Mouse (Mus musculus): ENCODE results near the gene Phldb1.
"Not testable (repeated sequence)": the region's sequence is repeated elsewhere in the genome, so short reads cannot be mapped to it uniquely, and the experiment has no call there.

The Phldb1 gene

DNA sequence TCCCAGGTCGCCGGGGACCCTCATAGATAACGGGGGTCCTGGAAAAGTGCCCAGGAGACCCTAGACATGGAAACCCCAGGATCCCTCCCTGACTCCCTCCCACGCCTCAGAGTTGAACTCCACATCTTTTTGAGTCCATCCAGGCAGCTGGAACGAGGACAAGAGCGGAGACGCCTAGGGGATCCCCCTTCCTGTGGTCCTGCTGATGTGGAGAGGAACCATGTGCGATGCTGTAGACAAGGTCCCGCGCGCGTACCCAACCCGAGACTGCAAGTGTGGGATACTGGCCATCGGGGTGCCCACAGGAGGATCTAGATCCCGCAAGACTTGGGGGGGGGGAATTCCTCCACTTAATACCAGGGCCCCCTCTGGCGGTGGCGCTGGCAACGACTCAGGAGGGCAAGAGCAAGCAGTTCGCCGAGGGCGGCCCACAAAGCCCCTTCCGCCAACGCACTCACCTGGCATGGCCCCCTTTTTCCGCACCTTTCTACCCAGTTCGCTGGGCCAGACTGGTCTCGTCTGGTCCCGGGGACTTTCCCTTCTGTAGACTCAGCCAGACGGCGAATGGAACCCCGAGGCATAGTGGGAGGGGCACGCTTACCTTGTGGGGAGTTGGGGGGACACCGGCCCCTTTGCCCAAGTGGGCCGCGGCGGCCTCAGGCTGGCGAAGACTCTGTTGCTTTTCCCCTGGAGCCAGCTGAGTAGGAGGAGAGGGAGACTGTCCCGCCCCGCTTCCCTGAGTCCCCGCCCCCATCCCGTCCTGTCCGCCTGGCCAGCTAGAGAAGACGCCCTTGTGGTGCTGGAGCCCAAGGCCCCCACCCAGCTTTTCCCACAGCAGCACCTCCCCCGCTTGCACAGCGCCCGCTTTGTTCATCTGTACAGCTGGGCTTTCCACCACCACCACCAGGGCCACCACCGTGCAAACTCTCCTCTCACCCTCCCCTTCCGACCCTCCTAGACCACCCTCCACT is at the start of gene Phldb1:
TSS of gene Phldb1 (minus strand) at position 675 of the 971 bp plus-strand sequence.
- no peak for DNase-seq (ENCODE audit: low spot score)

DNA sequence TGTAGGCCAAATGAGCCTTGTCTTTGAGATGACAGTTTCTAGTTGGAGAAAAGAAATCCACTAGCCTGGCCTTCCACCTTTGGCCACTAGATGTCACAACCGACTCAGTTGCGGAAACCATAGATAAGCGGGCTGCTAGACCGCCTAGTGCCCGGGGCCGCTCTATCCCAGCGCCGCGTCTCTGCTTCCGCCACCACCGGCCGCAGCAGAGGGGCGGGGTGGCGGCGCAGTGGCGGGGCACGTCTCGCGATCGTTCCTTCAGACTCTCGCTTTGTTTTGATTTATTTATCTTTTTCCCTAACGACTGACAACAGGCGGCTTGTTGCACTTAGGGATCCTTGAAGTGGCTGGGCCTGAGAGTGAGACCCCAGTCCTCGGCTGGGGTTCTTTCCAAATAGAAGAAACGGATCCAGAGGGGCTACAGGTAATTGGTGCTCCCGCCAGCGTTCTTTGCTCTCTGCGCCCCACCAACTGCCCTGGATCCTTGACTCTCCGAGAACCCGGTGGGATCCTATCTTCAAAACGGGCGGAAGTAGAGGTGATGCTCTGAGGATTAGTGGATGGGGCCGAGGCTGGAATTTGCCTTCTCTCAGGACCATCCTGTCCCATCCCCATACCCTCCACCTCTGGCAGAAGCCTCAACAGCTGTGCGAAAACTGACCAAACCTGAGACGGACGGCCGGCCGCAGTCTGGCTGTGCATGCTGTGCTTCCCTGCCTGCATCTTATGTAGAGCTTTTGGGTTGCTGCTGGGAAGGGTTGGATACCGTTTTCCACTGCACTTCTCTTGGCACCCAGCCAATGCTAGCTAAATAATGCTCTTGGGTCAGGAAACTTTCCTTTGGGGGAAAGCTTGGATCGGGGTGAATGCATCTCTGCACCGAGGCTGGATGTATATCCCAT is 38.0 kb upstream of the Phldb1 start:
- DNase-seq (ENCODE audit: low spot score), result peak; percentile 72

DNA sequence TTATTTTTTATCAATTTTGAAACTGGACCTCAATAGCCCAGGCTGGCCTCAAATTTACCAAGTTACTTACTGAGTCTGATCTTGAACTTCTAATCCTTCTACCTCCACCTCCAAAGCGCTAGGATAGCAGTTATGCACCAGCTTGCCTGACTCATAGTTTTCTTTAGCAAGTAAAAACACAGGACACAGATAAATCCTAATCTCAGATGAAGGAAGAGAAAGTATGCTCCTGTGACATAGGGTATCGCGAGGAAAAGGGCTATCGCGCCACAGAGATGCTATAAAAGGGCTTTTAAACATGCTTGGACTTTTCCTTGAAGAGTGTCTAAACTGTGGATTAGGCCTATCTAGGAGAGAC is 37.4 kb upstream of the Phldb1 start:
- DNase-seq (ENCODE audit: low spot score), result no peak

DNA sequence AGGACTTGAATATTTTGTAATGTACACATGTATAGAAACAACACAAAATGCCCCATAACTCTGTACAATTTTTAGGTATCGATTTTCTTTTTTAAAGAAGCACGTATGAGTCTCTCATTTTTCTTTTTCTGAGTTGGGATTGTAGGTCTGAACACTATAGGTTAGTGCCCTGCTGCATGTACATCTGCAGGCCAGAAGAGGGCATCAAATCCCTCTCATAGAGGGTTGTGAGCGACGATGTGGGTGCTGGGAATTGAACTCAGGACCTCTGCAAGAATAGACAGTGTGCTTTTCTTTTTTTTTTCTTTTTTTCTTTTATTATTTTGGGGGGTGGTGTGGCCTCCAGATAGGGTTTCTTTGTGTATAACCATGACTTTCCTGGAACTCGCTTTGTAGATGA is 36.4 kb upstream of the Phldb1 start:
- DNase-seq (ENCODE audit: low spot score), result no peak

DNA sequence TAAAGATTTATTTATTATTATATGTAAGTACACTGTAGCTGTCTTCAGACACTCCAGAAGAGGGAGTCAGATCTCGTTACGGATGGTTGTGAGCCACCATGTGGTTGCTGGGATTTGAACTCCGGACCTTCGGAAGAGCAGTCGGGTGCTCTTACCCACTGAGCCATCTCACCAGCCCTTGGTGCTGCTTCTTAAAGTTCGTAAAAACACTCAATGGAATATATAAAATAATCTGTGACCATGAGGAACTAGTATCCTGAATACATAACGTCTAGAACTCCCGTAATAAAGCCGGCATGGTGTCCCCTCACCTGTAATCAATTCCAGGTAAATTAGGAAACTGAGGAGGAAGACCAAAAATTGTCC is 33.0 kb upstream of the Phldb1 start:
- not testable (repeated sequence) for DNase-seq (ENCODE audit: low spot score)

DNA sequence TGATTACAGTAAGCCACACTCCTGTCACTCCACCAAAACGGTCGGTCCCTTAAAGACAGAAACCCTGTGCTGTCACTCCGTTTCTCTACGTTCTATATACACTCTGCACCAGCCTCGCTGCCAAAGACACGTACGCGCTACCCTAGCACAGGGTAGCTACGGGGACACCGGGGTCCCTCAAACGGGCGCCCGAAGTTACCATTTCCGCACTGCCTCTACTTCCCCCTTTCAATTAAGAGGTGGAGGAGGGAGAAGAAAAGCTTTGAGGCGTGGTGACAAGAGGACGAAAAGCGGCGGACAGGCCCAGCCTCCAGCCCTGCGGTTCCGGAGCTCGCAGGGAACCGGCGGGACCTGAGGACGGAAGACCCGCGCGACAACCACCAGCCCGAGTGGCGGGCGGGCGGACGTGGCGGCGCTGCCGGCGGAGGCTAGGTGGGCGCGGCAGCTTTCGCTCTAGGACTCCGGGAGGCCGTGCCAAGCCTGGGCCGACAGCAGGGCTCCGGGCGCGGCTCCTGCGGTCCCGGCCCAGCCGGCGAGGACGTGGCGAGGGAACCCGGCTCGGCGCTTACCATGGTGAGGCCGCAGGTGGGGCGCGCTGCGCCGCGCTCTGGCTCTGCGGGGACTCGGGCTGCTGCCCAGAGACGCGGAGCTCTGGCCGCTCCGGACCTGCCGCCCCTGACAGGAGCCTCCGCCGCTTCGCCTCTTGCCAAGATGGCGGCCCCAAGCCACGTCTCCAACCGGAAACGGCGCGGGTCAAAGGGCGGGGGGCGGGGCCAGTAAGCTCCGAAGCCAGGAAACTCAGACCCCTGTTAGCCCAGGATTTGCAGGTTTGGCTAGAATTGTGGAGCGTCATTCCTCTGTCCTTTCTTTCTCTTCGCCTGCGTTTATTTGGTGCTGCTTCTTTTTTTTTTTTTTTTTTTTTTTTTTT is 32.4 kb upstream of the Phldb1 start, which contains the start of the genes Arcn1 and Ift46:
TSS of gene Arcn1 (minus strand) at position 745 of the 928 bp plus-strand sequence.
TSS of gene Ift46 (plus strand) at position 808 of the 928 bp plus-strand sequence.
- DNase-seq (ENCODE audit: low spot score), result peak; percentile 27

DNA sequence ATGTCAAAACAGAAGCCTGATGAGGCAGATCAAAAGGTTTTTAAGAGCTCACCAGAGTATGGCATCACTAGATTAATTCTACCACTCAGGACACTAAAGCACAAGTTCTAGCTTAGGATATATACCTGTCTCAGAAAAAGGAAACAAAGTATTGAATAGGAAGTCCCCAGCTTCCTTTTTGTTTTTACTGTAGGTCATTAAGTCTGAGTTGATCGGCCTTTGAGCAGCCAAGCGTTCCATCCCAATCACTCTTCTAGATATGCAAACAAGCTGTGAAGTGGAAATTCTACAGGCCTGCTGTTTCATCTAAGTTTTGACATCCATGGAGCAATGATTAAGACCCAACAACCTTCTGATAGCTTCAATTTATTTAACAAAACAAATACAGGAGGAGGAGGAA is 25.9 kb upstream of the Phldb1 start:
- DNase-seq (ENCODE audit: low spot score), result no peak

DNA sequence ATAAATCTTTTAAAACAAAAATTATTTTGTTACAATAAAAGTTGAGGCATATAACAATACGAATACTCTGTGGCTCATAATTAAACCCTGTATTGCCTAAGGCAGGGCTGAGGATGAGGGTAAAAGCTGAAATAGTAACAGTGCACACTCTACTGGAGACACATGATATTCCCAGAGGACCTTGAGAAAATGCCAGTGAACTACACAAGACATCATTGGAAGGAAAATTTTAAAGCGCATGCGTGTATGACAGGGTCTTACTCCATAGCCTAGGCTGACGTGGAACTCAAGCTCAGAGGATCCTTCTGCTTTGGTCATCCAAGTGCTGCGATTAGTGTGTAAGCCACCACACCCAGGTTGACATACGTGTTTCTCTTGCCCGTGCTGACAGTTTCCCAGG is 13.5 kb upstream of the Phldb1 start:
- no peak for DNase-seq (ENCODE audit: low spot score)

DNA sequence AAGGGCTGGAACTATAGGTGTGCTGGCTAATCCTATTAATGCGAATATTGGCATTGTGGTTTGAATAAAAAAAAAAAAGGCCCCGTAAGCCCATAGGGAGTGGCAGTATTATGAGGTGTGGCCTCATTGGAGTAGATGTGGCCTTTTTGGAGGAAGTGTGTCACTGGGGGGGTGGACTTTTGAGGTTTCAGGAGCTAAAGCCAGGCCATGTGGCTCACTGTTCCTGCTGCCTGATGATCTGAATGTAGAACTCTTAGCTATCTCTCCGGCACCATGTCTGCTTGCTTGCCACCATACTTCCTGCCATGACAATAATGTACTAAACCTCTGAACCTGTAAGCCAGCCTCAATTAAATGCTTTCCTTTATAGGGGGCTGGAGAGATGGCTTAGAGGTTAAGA is 12.3 kb upstream of the Phldb1 start:
- no peak for DNase-seq (ENCODE audit: low spot score)

DNA sequence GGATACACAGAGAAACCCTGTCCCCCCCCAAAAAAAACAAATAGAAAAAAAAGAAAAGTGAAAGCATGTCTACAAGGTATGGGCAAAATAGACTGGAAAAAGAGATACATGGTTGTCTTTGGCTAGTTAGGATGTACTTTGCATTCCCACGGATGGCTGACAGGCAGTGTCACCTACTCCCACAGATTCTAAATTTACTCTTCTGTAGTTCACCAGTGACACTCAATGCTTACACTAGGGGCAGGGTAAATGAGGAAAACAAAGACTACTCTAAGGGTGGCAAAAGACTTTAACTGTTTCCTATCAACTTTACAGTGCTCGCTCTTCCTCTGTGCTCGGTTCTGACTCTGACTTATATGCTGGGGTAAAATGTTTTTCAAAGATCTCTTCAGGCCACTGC is 11.7 kb upstream of the Phldb1 start:
- DNase-seq (ENCODE audit: low spot score), result no peak

DNA sequence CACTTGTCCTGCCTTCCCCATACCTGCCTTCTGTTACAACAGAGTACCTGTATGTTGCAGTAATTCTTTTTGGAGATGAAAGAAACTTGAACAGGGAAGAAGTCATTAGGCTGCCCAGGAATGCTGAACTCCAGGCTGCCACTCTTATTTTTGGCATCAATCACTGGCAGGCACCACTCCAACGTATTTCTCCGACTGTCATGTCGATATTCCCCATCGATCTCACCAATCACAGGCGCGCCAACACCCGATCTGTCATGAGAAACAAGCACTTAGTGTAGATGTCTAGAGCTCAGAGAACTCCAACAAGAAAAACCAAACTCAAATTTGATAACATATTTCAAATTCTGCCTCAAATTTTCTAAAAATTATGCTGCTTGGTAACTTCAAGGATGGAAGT is 10.4 kb upstream of the Phldb1 start:
- no peak for DNase-seq (ENCODE audit: low spot score)

DNA sequence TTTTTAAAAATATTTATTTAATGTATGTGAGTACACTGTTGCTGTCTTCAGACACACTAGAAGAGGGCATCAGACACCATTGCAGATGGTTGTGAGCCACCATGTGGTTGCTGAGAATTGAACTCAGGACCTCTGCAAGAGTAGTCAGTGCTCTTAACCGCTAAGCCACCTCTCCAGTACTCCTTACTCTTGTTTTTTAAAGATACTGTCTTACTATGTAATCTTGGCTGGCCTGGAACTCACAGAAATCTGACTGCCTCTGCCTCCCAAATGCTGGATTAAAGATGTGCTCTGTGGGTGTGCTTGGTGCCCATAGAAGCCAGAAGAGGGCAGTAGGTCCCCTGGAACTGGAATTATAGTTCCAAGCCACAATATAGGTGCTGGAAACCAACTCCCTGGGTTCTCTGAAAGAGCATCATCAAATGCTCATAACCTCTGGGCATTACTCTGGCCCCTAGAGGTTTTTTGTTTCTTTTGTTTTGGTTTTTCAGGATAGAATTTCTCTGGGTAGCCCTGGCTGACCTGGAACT is 5.7 kb upstream of the Phldb1 start:
- DNase-seq (ENCODE audit: low spot score), result no peak

DNA sequence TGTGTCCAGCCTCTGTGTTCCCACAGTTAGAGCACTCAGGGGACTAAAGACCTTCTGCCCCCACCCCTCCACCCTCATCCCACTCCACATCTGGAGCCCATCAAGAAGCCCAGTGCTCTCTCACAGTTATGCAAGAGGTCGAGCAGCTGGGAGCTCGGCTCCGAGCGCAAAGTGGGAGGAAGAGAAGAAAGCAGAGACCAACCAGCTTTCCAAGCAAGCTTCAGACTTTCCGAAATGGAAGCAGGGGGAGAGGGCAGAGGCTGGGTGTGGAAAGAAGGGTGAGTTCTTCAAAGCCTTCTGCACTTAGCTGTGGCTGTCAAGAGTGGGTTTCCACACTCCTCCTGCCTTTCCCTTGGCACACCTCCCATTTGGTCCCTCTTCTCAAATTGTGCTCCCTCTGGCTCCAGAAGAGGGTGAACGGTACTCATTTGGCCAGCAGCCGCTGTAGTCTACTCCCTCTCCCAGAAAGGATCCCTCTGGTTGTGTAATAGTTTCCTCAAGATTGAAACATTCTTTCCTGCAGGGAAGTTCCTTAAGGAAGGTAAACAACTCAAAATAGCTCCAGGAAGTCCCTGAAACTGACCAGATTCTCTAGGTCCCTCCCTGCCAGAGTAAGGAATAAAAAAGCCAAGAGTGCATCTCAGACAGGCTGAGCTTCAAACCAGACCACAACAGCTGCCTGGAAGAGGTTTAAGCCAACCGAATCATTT is 2.4 kb upstream of the Phldb1 start:
- DNase-seq (ENCODE audit: low spot score), result no peak

DNA sequence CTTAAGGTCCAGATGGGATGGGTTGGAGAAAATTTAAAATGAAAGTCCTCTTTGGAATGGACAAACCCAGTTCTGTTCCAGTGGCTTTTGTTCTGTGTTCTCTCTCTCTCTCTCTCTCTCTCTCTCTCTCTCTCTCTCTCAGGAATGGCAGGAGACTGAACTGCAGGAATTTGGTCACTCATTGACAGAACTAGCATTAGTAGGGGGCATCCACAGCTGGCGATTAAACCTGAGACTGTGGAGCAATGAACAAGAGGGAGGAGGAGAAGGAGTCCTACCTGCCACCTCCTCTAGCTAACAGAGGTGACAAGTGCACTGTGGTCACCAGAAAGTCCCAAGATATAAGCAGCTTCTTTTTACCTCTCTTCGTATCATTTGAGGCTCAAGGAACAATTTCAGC is 1.3 kb upstream of the Phldb1 start:
- no peak for DNase-seq (ENCODE audit: low spot score)

DNA sequence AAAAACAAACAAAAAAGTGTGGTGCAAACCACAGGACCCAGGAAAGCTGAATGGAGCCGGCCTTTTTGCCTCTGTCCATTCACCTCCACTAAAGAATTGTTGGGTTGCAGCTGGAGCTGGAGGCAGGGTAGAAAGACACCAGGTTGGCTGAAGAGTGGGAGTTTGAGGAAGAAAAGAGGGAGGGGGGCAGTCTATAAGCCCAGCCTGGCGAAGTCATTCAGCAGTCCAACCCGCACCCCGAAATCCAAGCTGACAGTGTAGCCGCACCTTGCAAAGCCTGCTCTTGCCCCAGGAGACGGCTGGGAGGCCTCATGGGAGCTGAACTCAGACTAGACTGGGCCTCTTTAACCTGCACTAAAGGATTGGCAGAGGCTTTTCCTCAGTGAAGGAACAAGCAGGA is 888 bp upstream of the Phldb1 start:
- no peak for DNase-seq (ENCODE audit: low spot score)

DNA sequence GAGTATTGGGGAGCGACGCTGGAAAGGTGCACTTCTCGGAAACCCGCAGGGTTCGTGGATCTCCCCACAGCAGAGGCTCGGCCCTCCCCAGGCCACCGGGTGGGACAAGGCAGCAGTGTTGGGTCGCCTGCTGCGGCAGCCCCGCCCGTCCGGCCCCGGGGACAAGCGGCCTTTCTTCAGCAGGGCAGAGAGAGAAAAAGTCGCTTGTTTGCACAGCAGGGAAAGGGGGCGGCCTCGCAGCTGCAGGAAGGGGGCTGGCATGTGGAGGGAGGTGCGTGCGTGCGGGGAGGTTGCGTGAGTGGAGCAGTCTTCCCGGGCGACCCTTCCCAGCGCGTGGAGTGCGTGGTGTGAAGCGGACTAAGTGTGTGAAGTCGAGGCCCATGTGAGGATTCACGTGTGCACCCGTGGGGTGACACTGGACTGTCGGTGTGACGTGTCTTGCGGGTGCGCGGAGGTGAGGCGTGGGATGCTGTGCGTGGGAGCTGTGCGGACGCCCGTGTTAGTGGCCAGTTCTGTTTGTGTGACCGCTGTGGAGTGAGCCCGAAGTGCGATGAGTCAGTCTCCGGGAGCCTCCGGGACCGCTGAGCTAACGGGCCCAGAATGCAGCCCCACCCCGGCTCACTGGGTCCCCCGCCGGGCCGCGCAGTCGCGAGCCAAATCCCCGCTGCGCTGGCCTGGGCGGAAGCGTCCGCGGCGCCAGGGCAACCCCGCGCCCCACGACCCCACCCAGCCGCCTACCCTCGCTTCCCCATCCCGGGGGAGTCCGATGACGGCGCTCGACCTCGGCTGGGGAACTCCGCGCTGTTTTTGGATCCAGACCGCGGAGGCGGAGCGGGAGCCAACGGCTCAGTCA is 1.1 kb downstream of the Phldb1 start:
- DNase-seq (ENCODE audit: low spot score), result no peak

DNA sequence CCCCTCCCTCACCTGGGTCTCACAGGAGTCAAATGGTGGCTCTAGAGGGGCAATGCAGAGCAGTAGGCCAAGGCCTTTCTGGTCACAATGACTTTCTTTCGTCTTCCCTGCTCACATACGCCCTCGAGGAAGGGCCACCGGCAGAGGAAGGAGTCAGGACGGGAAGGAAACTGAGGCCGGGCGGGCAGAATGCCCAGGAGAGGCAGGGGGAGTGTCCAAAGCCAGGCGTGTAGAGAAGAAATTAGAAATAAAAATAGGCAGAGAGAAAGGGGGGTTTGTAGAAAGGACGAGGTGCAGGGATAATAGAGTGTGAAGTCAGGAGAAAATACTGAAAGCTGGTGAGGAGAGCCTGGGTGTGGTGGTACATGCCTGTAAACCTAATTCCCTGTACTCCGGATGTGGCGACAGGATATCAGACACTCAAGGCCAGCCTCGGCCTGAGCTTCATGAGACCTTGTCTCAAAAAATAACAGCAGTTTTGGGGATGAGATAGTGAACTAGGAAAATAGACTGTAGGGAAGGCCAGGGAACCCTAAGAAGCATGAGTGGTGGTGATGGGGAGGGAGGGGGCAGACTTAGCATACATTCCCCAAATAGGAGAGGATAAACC is 2.0 kb downstream of the Phldb1 start:
- no peak for DNase-seq (ENCODE audit: low spot score)

DNA sequence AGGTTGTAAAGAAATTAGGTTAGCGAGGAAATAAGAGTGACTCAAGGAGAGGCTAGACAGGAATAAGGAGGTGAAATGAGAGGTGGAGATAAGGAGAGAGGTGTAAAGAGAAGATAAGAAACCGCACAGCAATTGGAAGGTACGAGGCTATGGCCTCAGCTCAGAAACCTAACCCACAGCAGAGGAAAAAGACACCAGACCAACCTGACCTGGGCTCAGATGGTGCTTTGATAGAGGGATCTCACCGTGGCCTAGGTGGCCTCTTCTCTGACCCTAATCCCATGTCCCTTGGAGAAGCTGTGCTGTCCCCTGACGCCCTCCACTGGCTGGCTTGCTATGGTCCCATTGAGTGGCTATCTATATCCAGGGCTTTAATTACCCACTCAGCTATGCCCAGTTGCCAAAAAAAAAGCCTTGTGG is 2.9 kb downstream of the Phldb1 start:
- DNase-seq (ENCODE audit: low spot score), result no peak

DNA sequence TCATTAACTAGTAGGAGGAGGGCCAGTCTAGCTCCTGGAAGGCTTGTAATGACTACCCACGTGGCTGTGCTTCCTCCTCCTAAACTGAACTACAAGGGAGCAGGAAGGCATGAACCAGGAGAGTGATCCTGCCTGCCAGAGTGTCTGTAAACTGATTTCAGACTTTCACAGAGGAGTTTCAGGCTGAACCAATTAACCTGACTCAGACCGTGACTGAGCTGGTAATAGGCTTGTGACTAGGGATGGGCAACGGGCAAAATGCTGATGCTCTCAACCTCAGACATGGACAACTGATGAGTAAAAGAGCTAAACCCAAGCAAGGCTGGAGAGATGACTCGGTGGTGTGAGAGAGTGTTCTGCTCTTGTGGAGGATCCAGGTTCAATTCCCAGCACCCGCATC is 7.6 kb downstream of the Phldb1 start:
- DNase-seq (ENCODE audit: low spot score), result no peak
